Mouse (Mus musculus): Measurements from ENCODE around the gene Fer1l4. TPM values are rescaled to one million over a fixed set of nuclear protein-coding genes. Genes with fewer than 3 reads are reported as not detected.

Fer1l4 gene
- polyA plus RNA-seq, 1 experiment from 2014 or later, result not detected

DNA sequence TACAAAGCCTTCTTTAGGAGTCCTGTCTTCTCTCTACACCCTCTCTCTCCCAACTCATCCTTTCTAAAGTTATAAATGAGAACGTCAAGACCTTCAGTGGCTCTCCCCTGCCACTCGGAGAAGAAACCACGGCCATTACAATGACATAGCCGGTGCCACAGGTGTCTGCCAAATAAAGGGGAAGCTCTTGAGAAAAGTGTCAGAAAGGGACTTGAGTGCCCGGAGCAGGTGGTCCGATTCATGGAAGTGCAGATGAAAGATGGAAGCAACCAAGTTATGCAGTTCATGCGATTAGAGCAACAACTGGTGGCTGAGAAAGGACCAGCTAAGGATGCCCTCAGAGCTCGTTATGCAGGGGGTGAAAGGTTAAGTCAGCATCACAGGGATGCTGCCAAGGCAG, 9.8 kb downstream of the Fer1l4 start:
- ATAC-seq (ENCODE audit: insufficient number of reproducible peaks, low FRiP score, low TSS enrichment, low read depth), result no peak
- WGBS, result 86% methylated on average over 8 of the region's 8 CpGs
- no peaks in the 10 kb centered on the region for H3K4me1 ChIP-seq (ENCODE audit: control insufficient read depth, insufficient read depth, low read length)

DNA sequence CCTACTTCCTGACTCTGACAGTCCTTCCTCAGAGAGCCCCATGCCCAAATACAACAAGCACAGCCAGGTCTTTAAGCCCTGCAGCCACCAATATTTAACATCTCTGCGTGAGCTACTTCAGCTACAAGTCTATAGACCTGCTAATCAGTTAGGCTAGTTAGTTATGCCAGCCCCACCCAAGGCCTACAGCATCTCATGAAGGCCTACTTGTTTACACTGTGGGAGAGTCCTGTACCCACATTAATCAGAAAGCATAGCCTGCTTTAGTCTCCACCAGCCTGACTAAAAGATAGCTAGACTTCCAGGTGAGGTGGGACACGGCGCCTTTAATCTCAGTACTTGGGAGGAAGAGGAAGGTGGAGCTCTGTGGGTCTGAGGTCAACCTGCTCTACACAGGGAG, 13.4 kb downstream of the Fer1l4 start:
- ATAC-seq (ENCODE audit: insufficient number of reproducible peaks, low FRiP score, low TSS enrichment, low read depth) (no peak), DNase-seq (ENCODE audit: low spot score) (no peak)
- WGBS, result 89% methylated on average over 3 of the region's 3 CpGs
- Histone ChIP-seq H3K9me3 (ENCODE audit: control insufficient read depth, low read length) (no peaks in the 10 kb centered on the region), H3K27me3 (ENCODE audit: control insufficient read depth, insufficient read depth, low read length) (no peaks in the 10 kb centered on the region), H3K36me3 (ENCODE audit: control insufficient read depth, insufficient read depth, low read length) (no peaks in the 10 kb centered on the region), H3K4me1 (ENCODE audit: control insufficient read depth, insufficient read depth, low read length) (no peaks in the 10 kb centered on the region), H3K27ac (replicated peaks; ENCODE audit: low read depth, low read length) (no peak overlapping the region), H3K4me2 (ENCODE audit: low read depth, severe bottlenecking) (no peak overlapping the region), H3K4me3 (ENCODE audit: low read depth, low read length) (no peak overlapping the region), H3K9ac (ENCODE audit: low read length) (no peak overlapping the region)

More for the DNA sequence above, 9.8 kb downstream of the Fer1l4 start:
- H3K27me3 ChIP-seq (ENCODE audit: control insufficient read depth, insufficient read depth, low read length), result 0 out of 2 replicates have a peak, but pooled peaks cover 2% of the 10 kb centered on the region
- H3K9ac ChIP-seq (ENCODE audit: low read length), result no peak overlapping the region
- no peak overlapping the region for H3K4me3 ChIP-seq (ENCODE audit: low read depth, low read length)
- no peaks in the 10 kb centered on the region for H3K36me3 ChIP-seq (ENCODE audit: control insufficient read depth, insufficient read depth, low read length)
- no peak overlapping the region for H3K4me2 ChIP-seq (ENCODE audit: low read depth, severe bottlenecking)
- H3K27ac ChIP-seq (replicated peaks; ENCODE audit: low read depth, low read length), result no peak overlapping the region
- no peak for DNase-seq (ENCODE audit: low spot score)
- no peaks in the 10 kb centered on the region for H3K9me3 ChIP-seq (ENCODE audit: control insufficient read depth, low read length)

DNA sequence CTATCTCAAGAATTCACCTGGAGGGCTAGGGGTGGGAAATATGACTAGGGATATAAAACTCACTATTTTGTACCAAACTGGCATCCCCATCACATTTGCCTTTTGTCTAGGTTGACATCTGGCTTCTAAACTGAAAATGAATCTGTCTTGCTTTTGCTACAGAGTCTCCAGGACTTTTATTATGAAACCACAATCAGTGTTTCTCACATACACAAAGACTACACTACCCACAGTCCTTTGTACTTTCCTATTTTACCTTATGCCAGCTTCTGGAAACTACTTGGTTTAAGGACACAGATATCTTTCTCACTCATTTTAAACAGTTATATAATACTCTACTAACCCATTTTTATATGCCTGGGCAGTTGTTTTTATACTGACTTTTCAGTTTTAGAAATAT, 27.3 kb downstream of the Fer1l4 start:
- ATAC-seq (ENCODE audit: insufficient number of reproducible peaks, low FRiP score, low TSS enrichment, low read depth), result no peak

DNA sequence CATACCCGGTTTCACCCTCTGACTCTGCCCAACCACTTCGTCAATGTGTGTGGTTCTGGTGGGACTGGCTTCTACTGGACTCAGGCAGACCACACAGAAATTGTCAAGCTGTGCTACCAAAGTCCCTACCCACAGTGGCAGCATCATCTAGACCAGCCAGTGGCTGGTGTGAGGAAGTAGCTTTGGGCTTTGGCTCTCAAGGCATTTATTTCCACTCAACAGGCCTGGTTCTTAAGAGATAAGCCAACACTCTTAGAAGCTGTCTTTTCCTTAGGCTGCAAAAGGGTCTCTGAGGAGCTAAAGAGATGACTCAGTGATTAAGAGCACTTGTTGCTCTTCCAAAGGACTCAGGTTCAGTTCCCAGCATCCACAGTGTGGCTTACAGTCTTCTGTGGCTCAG, 31.0 kb downstream of the Fer1l4 start:
- no peak overlapping the region for H3K27ac ChIP-seq (replicated peaks; ENCODE audit: low read depth, low read length)
- peaks cover 6% of the 10 kb centered on the region; the same call in 1 of the 2 replicates for H3K36me3 ChIP-seq (ENCODE audit: control insufficient read depth, insufficient read depth, low read length)
- no peak overlapping the region; the same call in 1 of the 2 replicates for H3K4me2 ChIP-seq (ENCODE audit: low read depth, severe bottlenecking)
- no peak overlapping the region for H3K9ac ChIP-seq (ENCODE audit: low read length)
- no peaks in the 10 kb centered on the region for H3K4me1 ChIP-seq (ENCODE audit: control insufficient read depth, insufficient read depth, low read length)
- DNase-seq (ENCODE audit: low spot score) (no peak), ATAC-seq (ENCODE audit: insufficient number of reproducible peaks, low FRiP score, low TSS enrichment, low read depth) (no peak)
- no peak overlapping the region for H3K4me3 ChIP-seq (ENCODE audit: low read depth, low read length)
- H3K9me3 ChIP-seq (ENCODE audit: control insufficient read depth, low read length), result no peaks in the 10 kb centered on the region
- no peaks in the 10 kb centered on the region for H3K27me3 ChIP-seq (ENCODE audit: control insufficient read depth, insufficient read depth, low read length)
- WGBS, result 78% methylated on average over 2 of the region's 2 CpGs

More for the DNA sequence above, 27.3 kb downstream of the Fer1l4 start:
- no peak overlapping the region for H3K27ac ChIP-seq (replicated peaks; ENCODE audit: low read depth, low read length)
- H3K4me3 ChIP-seq (ENCODE audit: low read depth, low read length), result no peak overlapping the region
- H3K9me3 ChIP-seq (ENCODE audit: control insufficient read depth, low read length), result no peaks in the 10 kb centered on the region
- no peak for DNase-seq (ENCODE audit: low spot score)
- H3K4me2 ChIP-seq (ENCODE audit: low read depth, severe bottlenecking), result no peak overlapping the region
- no peak overlapping the region for H3K9ac ChIP-seq (ENCODE audit: low read length)
- H3K4me1 ChIP-seq (ENCODE audit: control insufficient read depth, insufficient read depth, low read length), result no peaks in the 10 kb centered on the region
- H3K27me3 ChIP-seq (ENCODE audit: control insufficient read depth, insufficient read depth, low read length), result no peaks in the 10 kb centered on the region
- no peaks in the 10 kb centered on the region for H3K36me3 ChIP-seq (ENCODE audit: control insufficient read depth, insufficient read depth, low read length)

DNA sequence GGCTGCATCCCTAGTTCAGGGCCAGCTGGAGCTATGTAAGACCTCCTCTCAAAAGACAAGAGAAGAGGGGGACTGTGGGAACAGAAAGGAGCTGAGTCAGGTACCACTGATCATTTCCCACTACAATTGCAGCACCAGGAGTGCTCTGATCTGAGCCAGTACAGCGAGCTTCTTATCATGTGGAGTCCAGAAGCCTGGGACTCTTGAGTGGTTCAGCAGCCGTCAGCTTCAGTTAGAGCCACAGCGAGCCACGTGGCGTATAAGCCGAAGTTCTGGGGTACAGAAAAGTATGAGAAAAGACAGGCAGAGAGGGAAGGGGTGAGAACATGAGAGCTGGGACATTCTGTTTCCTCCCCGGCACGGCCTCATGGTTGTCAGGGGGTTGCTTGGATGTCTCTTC, 31.5 kb downstream of the Fer1l4 start:
- Histone ChIP-seq H3K9ac (ENCODE audit: low read length) (no peak overlapping the region), H3K36me3 (ENCODE audit: control insufficient read depth, insufficient read depth, low read length) (peaks cover 8% of the 10 kb centered on the region), H3K4me1 (ENCODE audit: control insufficient read depth, insufficient read depth, low read length) (no peaks in the 10 kb centered on the region), H3K27me3 (ENCODE audit: control insufficient read depth, insufficient read depth, low read length) (no peaks in the 10 kb centered on the region), H3K27ac (replicated peaks; ENCODE audit: low read depth, low read length) (no peak overlapping the region), H3K4me3 (ENCODE audit: low read depth, low read length) (no peak overlapping the region), H3K9me3 (ENCODE audit: control insufficient read depth, low read length) (no peaks in the 10 kb centered on the region), H3K4me2 (ENCODE audit: low read depth, severe bottlenecking) (no peak overlapping the region)
- no peak for ATAC-seq (ENCODE audit: insufficient number of reproducible peaks, low FRiP score, low TSS enrichment, low read depth)
- WGBS, result 91% methylated on average over 8 of the region's 8 CpGs
- no peak for DNase-seq (ENCODE audit: low spot score)

DNA sequence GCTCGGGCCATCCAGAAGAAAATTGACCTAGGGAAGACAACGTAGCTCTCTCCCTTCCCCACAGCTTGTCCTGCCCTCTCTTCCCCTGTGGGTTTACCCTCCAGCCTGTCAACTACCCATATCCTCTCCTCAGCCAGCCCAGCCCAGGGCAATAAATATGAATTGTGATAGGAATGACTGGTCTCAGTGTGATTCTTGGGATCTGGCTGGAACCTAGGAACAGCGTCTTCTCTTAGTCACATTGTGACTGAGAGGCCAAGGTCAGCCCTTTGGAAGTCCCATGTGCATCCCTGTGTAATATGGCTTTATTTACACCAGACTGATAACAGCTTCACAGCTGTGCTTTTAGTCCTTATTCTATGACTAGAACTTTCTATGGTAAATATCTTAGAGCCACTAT, 34.6 kb downstream of the Fer1l4 start:
- H3K4me2 ChIP-seq (ENCODE audit: low read depth, severe bottlenecking), result no peak overlapping the region
- H3K4me3 ChIP-seq (ENCODE audit: low read depth, low read length), result no peak overlapping the region
- no peaks in the 10 kb centered on the region for H3K4me1 ChIP-seq (ENCODE audit: control insufficient read depth, insufficient read depth, low read length)
- no peak for ATAC-seq (ENCODE audit: insufficient number of reproducible peaks, low FRiP score, low TSS enrichment, low read depth)
- H3K36me3 ChIP-seq (ENCODE audit: control insufficient read depth, insufficient read depth, low read length), result peaks cover 26% of the 10 kb centered on the region
- H3K9ac ChIP-seq (ENCODE audit: low read length), result no peak overlapping the region
- H3K27ac ChIP-seq (replicated peaks; ENCODE audit: low read depth, low read length), result no peak overlapping the region
- H3K9me3 ChIP-seq (ENCODE audit: control insufficient read depth, low read length), result no peaks in the 10 kb centered on the region
- 93% methylated on average over 3 of the region's 3 CpGs for WGBS
- H3K27me3 ChIP-seq (ENCODE audit: control insufficient read depth, insufficient read depth, low read length), result no peaks in the 10 kb centered on the region
- DNase-seq (ENCODE audit: low spot score), result no peak

DNA sequence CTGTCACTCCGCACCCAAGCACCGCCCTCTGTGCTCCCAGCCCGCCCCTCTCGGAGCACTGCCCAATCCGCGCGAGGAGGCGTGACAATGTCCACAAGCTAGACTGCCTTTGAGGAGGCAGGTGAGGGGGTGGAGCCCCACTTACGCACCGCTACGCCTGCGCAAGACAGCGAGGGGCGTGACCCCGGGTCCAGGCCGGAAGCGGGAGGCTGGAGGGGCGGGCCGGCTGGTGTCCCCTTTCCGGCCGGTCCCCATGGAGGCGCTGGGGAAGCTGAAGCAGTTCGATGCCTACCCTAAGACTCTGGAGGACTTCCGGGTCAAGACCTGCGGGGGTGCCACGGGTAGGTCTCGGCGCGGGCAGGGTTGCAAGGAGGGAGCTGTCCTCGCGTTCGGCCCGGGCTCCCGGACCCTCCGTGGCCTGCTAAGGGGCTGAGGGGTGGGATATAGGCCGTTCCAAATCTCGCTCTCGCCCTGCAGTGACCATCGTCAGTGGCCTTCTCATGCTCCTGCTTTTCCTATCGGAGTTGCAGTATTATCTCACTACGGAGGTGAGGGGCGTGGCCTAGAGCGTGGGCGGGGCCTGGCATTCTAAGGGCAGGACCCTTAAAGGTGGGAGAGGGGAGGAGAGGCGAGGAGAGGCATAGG, 44.7 kb downstream of the Fer1l4 start, which contains the start of the genes 6430550D23Rik and Ergic3:
Gene 6430550D23Rik, minus strand, starts transcription at position 90 of the 645 bp plus-strand sequence.
Gene Ergic3, plus strand, starts transcription at position 158 of the 645 bp plus-strand sequence.
- Histone ChIP-seq H3K4me3 (ENCODE audit: low read depth, low read length) (peak within 1 kb of the TSS; percentile 66), H3K9ac (ENCODE audit: low read length) (peak within 1 kb of the TSS; percentile 67), H3K4me1 (ENCODE audit: control insufficient read depth, insufficient read depth, low read length) (peaks cover 2% of the 10 kb centered on the region; the same call in 1 of the 2 replicates), H3K36me3 (ENCODE audit: control insufficient read depth, insufficient read depth, low read length) (peaks cover 21% of the 10 kb centered on the region), H3K27me3 (ENCODE audit: control insufficient read depth, insufficient read depth, low read length) (no peaks in the 10 kb centered on the region), H3K9me3 (ENCODE audit: control insufficient read depth, low read length) (peaks cover 2% of the 10 kb centered on the region; the same call in 1 of the 2 replicates), H3K4me2 (ENCODE audit: low read depth, severe bottlenecking) (peak within 1 kb of the TSS; percentile 77), H3K27ac (replicated peaks; ENCODE audit: low read depth, low read length) (peak within 1 kb of the TSS; percentile 16)
- ATAC-seq (ENCODE audit: insufficient number of reproducible peaks, low FRiP score, low TSS enrichment, low read depth) (peak; percentile 99), DNase-seq (ENCODE audit: low spot score) (peak; percentile 98)
- WGBS, result under 1% methylated on average over 45 of the region's 45 CpGs

DNA sequence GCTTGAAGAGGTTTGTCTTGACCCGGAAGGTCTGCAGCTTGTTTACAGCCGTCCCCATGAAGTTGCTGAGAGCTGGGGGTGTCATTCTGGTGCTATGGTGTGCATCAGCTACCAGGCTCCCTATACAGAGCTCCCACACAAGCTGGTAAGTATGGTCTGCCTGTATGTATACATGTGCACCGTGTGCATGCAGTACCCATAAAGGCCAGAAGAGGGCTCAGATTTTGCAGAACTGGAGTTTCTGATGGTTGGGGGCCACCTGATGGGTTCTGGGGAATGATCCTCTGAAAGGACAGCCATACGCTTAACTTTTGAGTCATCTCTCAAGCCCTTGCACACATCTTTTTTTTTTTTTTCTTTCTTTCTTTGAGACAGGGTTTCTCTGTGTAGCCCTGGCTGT, 47.4 kb downstream of the Fer1l4 start:
- no peak for ATAC-seq (ENCODE audit: insufficient number of reproducible peaks, low FRiP score, low TSS enrichment, low read depth)
- WGBS, result 93% methylated on average over 4 of the region's 4 CpGs

More for the DNA sequence above, 47.4 kb downstream of the Fer1l4 start:
- H3K27ac ChIP-seq (replicated peaks; ENCODE audit: low read depth, low read length), result no peak overlapping the region
- peak; percentile 50 for DNase-seq (ENCODE audit: low spot score)
- H3K27me3 ChIP-seq (ENCODE audit: control insufficient read depth, insufficient read depth, low read length), result no peaks in the 10 kb centered on the region
- H3K4me2 ChIP-seq (ENCODE audit: low read depth, severe bottlenecking), result no peak overlapping the region
- H3K36me3 ChIP-seq (ENCODE audit: control insufficient read depth, insufficient read depth, low read length), result peaks cover 3% of the 10 kb centered on the region; the same call in 1 of the 2 replicates
- H3K9me3 ChIP-seq (ENCODE audit: control insufficient read depth, low read length), result peaks cover 2% of the 10 kb centered on the region; the same call in 1 of the 2 replicates
- no peak overlapping the region for H3K9ac ChIP-seq (ENCODE audit: low read length)
- H3K4me3 ChIP-seq (ENCODE audit: low read depth, low read length), result no peak overlapping the region
- H3K4me1 ChIP-seq (ENCODE audit: control insufficient read depth, insufficient read depth, low read length), result peaks cover 2% of the 10 kb centered on the region; the same call in 1 of the 2 replicates
